Mouse (Mus musculus) intestine, postnatal 0 days (tissue): ENCODE measurements around the gene Dpy30. TPM values are rescaled to one million over a fixed set of nuclear protein-coding genes. Genes with fewer than 3 reads are reported as not detected.

ENCODE experiments used
- ATAC-seq: fragments of 200-750 bp; cut with Nextera tagmentation; 2 replicates; pipeline ENCODE4 v1.8.0; 2017; ENCODE audit warnings: mild to moderate bottlenecking, moderate TSS enrichment, moderate library complexity
- H3K27ac ChIP-seq: fragments of 300-500 bp; sonication (generic); 2 replicates; pipeline ENCODE4 v1.5.1; 2014; ENCODE audit warnings: mild to moderate bottlenecking, low read depth, low read length, moderate library complexity
- H3K27me3 ChIP-seq: fragments of 300-500 bp; sonication (generic); replicated peaks from 2 replicates; pipeline ENCODE4 v1.6.1; 2014; ENCODE audit warnings: low read length, mixed read lengths; ENCODE audit not compliant: control insufficient read depth, insufficient read depth
- H3K36me3 ChIP-seq: fragments of 300-500 bp; sonication (generic); 2 replicates; pipeline ENCODE4 v1.6.1; 2014; ENCODE audit warnings: mild to moderate bottlenecking, moderate library complexity; ENCODE audit not compliant: control insufficient read depth, insufficient read depth
- H3K4me1 ChIP-seq: fragments of 300-500 bp; sonication (generic); replicated peaks from 2 replicates; pipeline ENCODE4 v1.6.1; 2014; ENCODE audit warnings: antibody characterized with exemption, low read length, mixed read lengths; ENCODE audit not compliant: control insufficient read depth, insufficient read depth
- H3K4me2 ChIP-seq: fragments of 300-500 bp; sonication (generic); replicated peaks from 2 replicates; pipeline ENCODE4 v1.6.1; 2014; ENCODE audit warnings: low read depth, mild to moderate bottlenecking, moderate library complexity
- H3K4me3 ChIP-seq: fragments of 300-500 bp; sonication (generic); 2 replicates; pipeline ENCODE4 v1.5.1; 2014; ENCODE audit warnings: low read depth, low read length
- H3K9ac ChIP-seq: fragments of 300-500 bp; sonication (generic); 2 replicates; pipeline ENCODE4 v1.6.1; 2014; ENCODE audit warnings: mild to moderate bottlenecking, low read depth, low read length
- H3K9me3 ChIP-seq: fragments of 300-500 bp; sonication (generic); 2 replicates; pipeline ENCODE4 v1.6.1; 2016; ENCODE audit warnings: mixed run types; ENCODE audit not compliant: control insufficient read depth
- CTCF ChIP-seq: sonication (generic); IDR thresholded peaks from 2 replicates; pipeline ENCODE4 v1.5.1; 2016; ENCODE audit warnings: low read depth, mild to moderate bottlenecking, control low read depth, antibody characterized with exemption, moderate library complexity
- WGBS: fragments of 180-500 bp; shearing (Covaris S2); extraction: QIAGEN DNeasy Blood & Tissue Kit; methylation state at CpG from one replicate; pipeline ENCODE4 v1.1.7; 2014; 5-methylcytosine and 5-hydroxymethylcytosine counted together
- polyA plus RNA-seq: library from polyadenylated mRNA; unstranded; fragments of >200 nt; fragmentation: Nextera tagmentation; extraction: Ambion mirVana; gene quantifications from 2 replicates; pipeline ENCODE4 v1.2.1, GENCODE M21; 2015

Gene Dpy30
- polyA plus RNA-seq, 1 experiment from 2014 or later, result 185 TPM

DNA sequence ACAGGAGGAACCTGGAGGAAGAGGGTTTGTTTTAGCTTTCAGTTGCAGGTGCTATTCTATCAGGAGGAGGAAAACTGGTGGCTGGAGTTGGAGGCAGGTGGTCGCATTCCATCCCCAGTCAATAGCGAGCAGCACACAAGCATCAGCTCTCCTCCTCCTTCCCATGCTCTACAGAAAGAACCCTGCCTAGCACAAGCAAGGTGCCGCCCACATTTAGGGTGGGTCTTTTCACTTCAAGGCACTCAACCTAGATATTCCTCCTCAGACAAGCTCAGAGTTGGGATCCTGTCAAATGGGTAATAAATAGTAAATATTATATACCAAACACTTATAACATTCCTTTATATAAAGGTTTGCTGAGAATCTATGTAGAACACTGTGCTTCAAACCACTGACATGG, 33.5 kb downstream of the Dpy30 start:
- ATAC-seq, result no peak
- no peak overlapping the region for H3K4me2 ChIP-seq
- H3K27me3 ChIP-seq, result no peaks in the 10 kb centered on the region
- H3K4me3 ChIP-seq, result no peak overlapping the region
- TF ChIP-seq CTCF, result no peak
- no peak overlapping the region for H3K9ac ChIP-seq
- 64% methylated on average over 3 of the region's 3 CpGs for WGBS
- no peak overlapping the region for H3K27ac ChIP-seq
- H3K9me3 ChIP-seq, result no peaks in the 10 kb centered on the region
- 0 out of 2 replicates have a peak, but pooled peaks cover 5% of the 10 kb centered on the region for H3K36me3 ChIP-seq
- H3K4me1 ChIP-seq, result peaks cover 7% of the 10 kb centered on the region; the same call in 1 of the 2 replicates

DNA sequence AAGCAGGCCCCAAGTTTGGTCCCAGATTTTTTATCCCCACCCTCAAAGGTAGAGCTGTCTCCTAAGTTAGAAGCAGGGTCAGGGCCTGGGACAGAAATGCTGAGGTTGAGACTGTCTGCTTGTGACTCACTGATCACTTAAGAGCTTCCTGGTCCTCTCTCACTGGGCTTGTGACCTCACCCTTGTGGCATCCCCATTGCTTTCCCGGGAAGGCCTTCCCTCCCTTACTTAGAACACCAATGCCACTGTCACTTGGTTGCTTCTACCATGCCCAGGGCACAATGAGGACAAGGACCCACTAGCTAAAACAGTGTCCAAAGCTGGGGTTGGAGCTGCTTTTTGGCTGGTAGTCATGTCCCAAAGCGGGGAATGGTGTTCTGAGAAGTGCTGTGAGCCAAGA, 35.1 kb downstream of the Dpy30 start:
- H3K4me1 ChIP-seq, result peaks cover 7% of the 10 kb centered on the region; the same call in 1 of the 2 replicates
- 0 out of 2 replicates have a peak, but pooled peaks cover 5% of the 10 kb centered on the region for H3K36me3 ChIP-seq
- H3K9me3 ChIP-seq, result no peaks in the 10 kb centered on the region
- H3K4me2 ChIP-seq, result no peak overlapping the region
- 75% methylated on average over 2 of the region's 2 CpGs for WGBS
- TF ChIP-seq CTCF, result no peak
- H3K27me3 ChIP-seq, result no peaks in the 10 kb centered on the region
- no peak overlapping the region for H3K9ac ChIP-seq
- no peak for ATAC-seq
- H3K27ac ChIP-seq, result 0 out of 2 replicates have a peak overlapping the region, but pooled peaks have one; percentile 35
- H3K4me3 ChIP-seq, result no peak overlapping the region

- H3K4me1 ChIP-seq, result 0 out of 2 replicates have a peak, but pooled peaks cover 7% of the 10 kb centered on the region
- no peak for ATAC-seq
- no peak overlapping the region for H3K27ac ChIP-seq
- no peaks in the 10 kb centered on the region for H3K27me3 ChIP-seq
- TF ChIP-seq CTCF, result no peak
- no peak overlapping the region for H3K9ac ChIP-seq
- no peak overlapping the region for H3K4me3 ChIP-seq
- no peaks in the 10 kb centered on the region for H3K9me3 ChIP-seq
- 0 out of 2 replicates have a peak, but pooled peaks cover 5% of the 10 kb centered on the region for H3K36me3 ChIP-seq
- no peak overlapping the region for H3K4me2 ChIP-seq
- 64% methylated on average over 4 of the region's 4 CpGs for WGBS
These were observed 37.5 kb downstream of the Dpy30 start for GRCm38 (mm10) chr17:74286140-74286730.

DNA sequence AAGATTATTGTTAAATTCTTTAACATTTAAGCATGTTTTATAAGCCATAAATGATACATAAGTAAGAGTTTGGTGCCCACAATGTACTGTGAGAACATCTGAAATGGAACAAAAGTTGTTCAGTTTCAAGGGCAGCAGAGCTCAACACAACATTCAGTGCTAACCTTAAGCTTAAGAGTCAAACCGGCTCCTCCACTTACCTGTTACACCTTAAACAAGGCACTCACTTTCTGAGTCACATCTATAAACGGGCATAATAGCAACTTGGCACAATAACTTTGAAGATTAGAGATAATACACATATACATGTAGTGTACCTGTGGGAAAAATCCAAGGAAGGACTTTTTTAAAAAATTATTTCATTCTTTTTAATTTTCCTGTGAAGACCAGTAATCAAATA, 38.0 kb downstream of the Dpy30 start:
- H3K9me3 ChIP-seq, result no peaks in the 10 kb centered on the region
- ATAC-seq, result 0 out of 2 replicates have a peak, but pooled peaks have one; percentile 31
- H3K27me3 ChIP-seq, result no peaks in the 10 kb centered on the region
- H3K4me2 ChIP-seq, result no peak overlapping the region
- WGBS, result 44% methylated on average over 2 of the region's 2 CpGs
- no peak overlapping the region for H3K9ac ChIP-seq
- H3K4me3 ChIP-seq, result no peak overlapping the region
- H3K27ac ChIP-seq, result no peak overlapping the region
- TF ChIP-seq CTCF, result no peak
- H3K4me1 ChIP-seq, result 0 out of 2 replicates have a peak, but pooled peaks cover 3% of the 10 kb centered on the region
- 0 out of 2 replicates have a peak, but pooled peaks cover 5% of the 10 kb centered on the region for H3K36me3 ChIP-seq

DNA sequence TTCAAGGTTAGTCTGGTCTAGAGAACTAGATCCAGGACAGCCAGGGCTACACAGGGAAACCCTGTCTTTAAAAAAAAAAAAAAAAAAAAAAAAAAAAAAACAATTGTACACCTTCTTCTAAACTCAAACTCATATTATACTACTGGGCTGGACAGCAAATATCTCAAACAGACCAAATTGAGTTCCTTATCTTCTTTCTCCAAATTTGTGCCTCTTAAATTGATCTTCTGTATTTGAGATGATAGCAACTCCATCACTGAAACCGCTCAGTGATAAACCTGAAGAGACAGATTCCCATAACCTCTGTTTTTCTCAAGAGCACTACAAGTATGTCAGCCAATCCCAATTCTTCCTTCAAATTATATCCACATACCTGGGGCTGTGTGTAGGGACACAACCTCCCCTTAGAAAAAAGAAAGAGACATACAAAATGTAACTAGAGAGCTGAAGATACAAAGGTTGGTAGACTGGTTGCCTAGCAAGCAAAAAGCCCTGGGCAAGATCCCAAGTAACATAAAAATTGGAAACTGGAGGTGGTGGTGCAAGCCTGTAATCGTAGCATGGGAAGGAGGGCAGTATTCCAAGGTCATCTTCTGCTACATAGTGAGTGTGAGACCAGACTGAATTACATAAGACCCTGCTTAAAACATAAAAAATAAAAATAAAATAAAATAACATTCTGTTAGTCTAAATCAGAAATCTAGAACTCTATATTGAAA, 39.2 kb downstream of the Dpy30 start:
- 65% methylated on average over 2 of the region's 2 CpGs for WGBS
- ATAC-seq, result no peak
- no peaks in the 10 kb centered on the region for H3K27me3 ChIP-seq
- H3K36me3 ChIP-seq, result 0 out of 2 replicates have a peak, but pooled peaks cover 5% of the 10 kb centered on the region
- H3K9ac ChIP-seq, result no peak overlapping the region
- 0 out of 2 replicates have a peak, but pooled peaks cover 3% of the 10 kb centered on the region for H3K4me1 ChIP-seq
- H3K4me3 ChIP-seq, result no peak overlapping the region
- no peak overlapping the region for H3K27ac ChIP-seq
- no peaks in the 10 kb centered on the region for H3K9me3 ChIP-seq
- no peak for TF ChIP-seq CTCF
- H3K4me2 ChIP-seq, result no peak overlapping the region

DNA sequence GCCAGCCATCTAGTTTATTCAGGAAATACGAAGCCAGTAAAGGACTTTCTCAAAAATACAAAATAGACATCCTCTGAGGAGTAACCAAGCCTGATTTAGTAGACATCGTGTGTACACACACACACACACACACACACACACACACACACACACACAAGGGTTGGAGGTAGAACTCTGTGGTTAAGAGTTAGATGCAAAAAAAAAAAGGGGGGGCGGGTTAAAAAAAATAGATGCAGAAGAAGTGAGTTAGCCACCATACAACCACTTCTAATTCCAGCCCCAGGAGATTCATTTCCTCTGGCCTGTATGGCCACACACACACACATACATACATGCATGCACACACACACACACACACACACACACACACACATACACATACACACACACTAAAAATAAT, 41.7 kb downstream of the Dpy30 start:
- Histone ChIP-seq H3K4me3 (no peak overlapping the region), H3K27me3 (no peaks in the 10 kb centered on the region), H3K4me1 (no peaks in the 10 kb centered on the region), H3K9me3 (no peaks in the 10 kb centered on the region), H3K36me3 (no peaks in the 10 kb centered on the region), H3K27ac (no peak overlapping the region), H3K9ac (no peak overlapping the region), H3K4me2 (no peak overlapping the region)
- ATAC-seq, result no peak
- no peak for TF ChIP-seq CTCF
- 93% methylated on average over 3 of the region's 3 CpGs for WGBS
